Mouse (Mus musculus) CD4-positive helper T cell, adult 2 months (primary cell): Measurements from ENCODE around the gene Hcrt.

Experiments
- DNase-seq: peaks from one replicate; pipeline ENCODE4 v3.0.0-alpha.2; 2012; ENCODE audit warnings: low read depth, missing footprints, low spot score

The Hcrt gene

GRCm38 (mm10) chr11:100711783-100712615 lies 50.7 kb downstream of the Hcrt start, which contains the start of gene Kat2a:
TSS of gene Kat2a (minus strand) at chr11:100712465.
- peak; percentile 70 for DNase-seq
